In genomic region chr3:9448541-9448940, GRCm38 (mm10) we compare ENCODE assay signal across 21 mouse cellular contexts.
DNase-seq lines count a peak whose midpoint lies in the region; ATAC-seq and TF ChIP-seq lines count a peak whose summit lies in the region.
"Had no signal": no experiment of that assay in that cellular context is flagged by ENCODE, and none has a peak within 500 bp of the region (broad histone marks: within the 10 kb centered on the region; RNA-seq: fewer than 3 reads in every experiment).

No protein-coding gene starts in this region.

- DNase-seq in gastrocnemius, adult 2 months, result no peak
- DNase-seq in gastrocnemius, adult 18-20 months (ENCODE audit: low spot score), result no peak
- no peak for DNase-seq in layer of hippocampus, adult 2 months (ENCODE audit: low spot score in 2 of 2)
- no peak for DNase-seq in layer of hippocampus, postnatal 25 days (ENCODE audit: extremely low spot score in 1 of 2, low spot score in 1 of 2)
- peak; percentile 74 for DNase-seq in midbrain, embryonic 11.5 days (ENCODE audit: low spot score, missing footprints)
- DNase-seq: adrenal gland, adult 2 months; cerebellum, adult 11-12 months; cerebellum, postnatal 10 days; heart, postnatal 14 days; kidney, postnatal 36 days; left cerebral cortex, postnatal 4 days; lung, adult 2 months; lung, postnatal 36 days; thymus, adult 2 months; thymus, postnatal 4 days had no signal

- H3K27me3 ChIP-seq in midbrain, embryonic 11.5 days (ENCODE audit: control insufficient read depth, insufficient read depth, low read length), result no peaks in the 10 kb centered on the region
- H3K27me3 ChIP-seq in midbrain, embryonic 13.5 days, result no peaks in the 10 kb centered on the region
- H3K27me3 ChIP-seq in forebrain, embryonic 13.5 days, result no peaks in the 10 kb centered on the region
- H3K27me3 ChIP-seq: heart, embryonic 13.5 days; limb, embryonic 15.5 days had no signal

- H3K36me3 ChIP-seq in midbrain, embryonic 11.5 days (ENCODE audit: control insufficient read depth, insufficient read depth, low read length), result no peaks in the 10 kb centered on the region; the same call in 1 of the 2 replicates
- peaks cover 21% of the 10 kb centered on the region for H3K36me3 ChIP-seq in midbrain, embryonic 13.5 days
- peaks cover 39% of the 10 kb centered on the region for H3K36me3 ChIP-seq in forebrain, embryonic 13.5 days (ENCODE audit: poor library complexity, severe bottlenecking)

- 92% methylated on average over 5 of the region's 5 CpGs for WGBS in midbrain, embryonic 11.5 days
- 98% methylated on average over 5 of the region's 5 CpGs for WGBS in midbrain, embryonic 13.5 days
- WGBS in forebrain, embryonic 13.5 days, result 92% methylated on average over 5 of the region's 5 CpGs

- H3K4me1 ChIP-seq in midbrain, embryonic 11.5 days (ENCODE audit: control insufficient read depth, insufficient read depth, low read length), result no peaks in the 10 kb centered on the region
- H3K4me1 ChIP-seq in midbrain, embryonic 13.5 days (replicated peaks), result peaks cover 12% of the 10 kb centered on the region
- H3K4me1 ChIP-seq in forebrain, embryonic 13.5 days, result 0 out of 2 replicates have a peak, but pooled peaks cover 8% of the 10 kb centered on the region
- H3K4me1 ChIP-seq: embryonic facial prominence, embryonic 10.5 days; limb, embryonic 15.5 days had no signal

- no peak overlapping the region for H3K4me2 ChIP-seq in midbrain, embryonic 11.5 days
- H3K4me2 ChIP-seq in midbrain, embryonic 13.5 days (replicated peaks), result no peak overlapping the region
- no peak overlapping the region for H3K4me2 ChIP-seq in forebrain, embryonic 13.5 days
- H3K4me2 ChIP-seq: heart, embryonic 13.5 days; hindbrain, embryonic 14.5 days; limb, embryonic 15.5 days had no signal

- H3K27ac ChIP-seq in gastrocnemius, adult 2 months, result no peak overlapping the region
- H3K27ac ChIP-seq in layer of hippocampus, adult 2 months, result no peak overlapping the region
- H3K27ac ChIP-seq in midbrain, embryonic 11.5 days (ENCODE audit: low read depth, low read length), result no peak overlapping the region
- no peak overlapping the region for H3K27ac ChIP-seq in midbrain, embryonic 13.5 days
- H3K27ac ChIP-seq in forebrain, embryonic 13.5 days, result no peak overlapping the region
- H3K27ac ChIP-seq: embryonic facial prominence, embryonic 10.5 days; hindbrain, embryonic 14.5 days; limb, embryonic 15.5 days had no signal

- ATAC-seq in midbrain, embryonic 11.5 days (ENCODE audit: low FRiP score), result no peak
- ATAC-seq in midbrain, embryonic 13.5 days, result no peak
- ATAC-seq in forebrain, embryonic 13.5 days, result no peak

- no peak overlapping the region for H3K4me3 ChIP-seq in gastrocnemius, adult 2 months
- H3K4me3 ChIP-seq in layer of hippocampus, adult 2 months, result no peak overlapping the region
- no peak overlapping the region for H3K4me3 ChIP-seq in midbrain, embryonic 11.5 days (ENCODE audit: low read depth, low read length)
- H3K4me3 ChIP-seq in midbrain, embryonic 13.5 days (replicated peaks), result no peak overlapping the region
- no peak overlapping the region for H3K4me3 ChIP-seq in forebrain, embryonic 13.5 days
- H3K4me3 ChIP-seq: embryonic facial prominence, embryonic 10.5 days; heart, embryonic 13.5 days; limb, embryonic 15.5 days had no signal

- intact Hi-C loops in gastrocnemius, adult 2 months (cut with DNase I), result no loop called here

- no peaks in the 10 kb centered on the region for H3K9me3 ChIP-seq in midbrain, embryonic 11.5 days (ENCODE audit: control insufficient read depth, low read length)
- H3K9me3 ChIP-seq in midbrain, embryonic 13.5 days, result no peaks in the 10 kb centered on the region
- H3K9me3 ChIP-seq in forebrain, embryonic 13.5 days (replicated peaks), result no peaks in the 10 kb centered on the region
- H3K9me3 ChIP-seq: limb, embryonic 15.5 days had no signal

- TF ChIP-seq CTCF in gastrocnemius, adult 2 months (IDR thresholded peaks at IDR 0.05), result 0 out of 2 replicates have a peak, but pooled peaks have one; percentile 4
- peak; percentile 39 for TF ChIP-seq CTCF in layer of hippocampus, adult 2 months (conservative IDR thresholded peaks at IDR 0.05)

- no peak overlapping the region for H3K9ac ChIP-seq in midbrain, embryonic 11.5 days (ENCODE audit: low read length)
- no peak overlapping the region for H3K9ac ChIP-seq in midbrain, embryonic 13.5 days (replicated peaks)
- no peak overlapping the region for H3K9ac ChIP-seq in forebrain, embryonic 13.5 days
- H3K9ac ChIP-seq: hindbrain, embryonic 14.5 days; limb, embryonic 15.5 days had no signal
